Mouse (Mus musculus) G1E (cell line): ENCODE results near the gene Vamp8.

Source experiments
- CTCF ChIP-seq: IDR thresholded peaks from 2 replicates; pipeline ENCODE4 v1.5.1; 2012; ENCODE audit warnings: low read depth, low read length, inconsistent platforms, mixed read lengths
- GATA1 ChIP-seq: IDR thresholded peaks from 2 replicates; pipeline ENCODE4 v1.6.1; 2012; ENCODE audit warnings: borderline replicate concordance, low read length, inconsistent platforms, mixed read lengths
- GATA2 ChIP-seq: IDR thresholded peaks from 2 replicates; pipeline ENCODE4 v1.6.1; 2012; ENCODE audit warnings: low read depth, low read length, inconsistent platforms, borderline replicate concordance
- POLR2AphosphoS5 ChIP-seq: IDR thresholded peaks from 2 replicates; pipeline ENCODE4 v1.6.1; 2012; ENCODE audit warnings: low read depth, low read length, inconsistent platforms; ENCODE audit not compliant: insufficient replicate concordance
- TAL1 ChIP-seq: conservative IDR thresholded peaks from 2 replicates; pipeline ENCODE4 v1.6.1; 2012; ENCODE audit warnings: low read depth, low read length, inconsistent platforms, mixed read lengths

DNA sequence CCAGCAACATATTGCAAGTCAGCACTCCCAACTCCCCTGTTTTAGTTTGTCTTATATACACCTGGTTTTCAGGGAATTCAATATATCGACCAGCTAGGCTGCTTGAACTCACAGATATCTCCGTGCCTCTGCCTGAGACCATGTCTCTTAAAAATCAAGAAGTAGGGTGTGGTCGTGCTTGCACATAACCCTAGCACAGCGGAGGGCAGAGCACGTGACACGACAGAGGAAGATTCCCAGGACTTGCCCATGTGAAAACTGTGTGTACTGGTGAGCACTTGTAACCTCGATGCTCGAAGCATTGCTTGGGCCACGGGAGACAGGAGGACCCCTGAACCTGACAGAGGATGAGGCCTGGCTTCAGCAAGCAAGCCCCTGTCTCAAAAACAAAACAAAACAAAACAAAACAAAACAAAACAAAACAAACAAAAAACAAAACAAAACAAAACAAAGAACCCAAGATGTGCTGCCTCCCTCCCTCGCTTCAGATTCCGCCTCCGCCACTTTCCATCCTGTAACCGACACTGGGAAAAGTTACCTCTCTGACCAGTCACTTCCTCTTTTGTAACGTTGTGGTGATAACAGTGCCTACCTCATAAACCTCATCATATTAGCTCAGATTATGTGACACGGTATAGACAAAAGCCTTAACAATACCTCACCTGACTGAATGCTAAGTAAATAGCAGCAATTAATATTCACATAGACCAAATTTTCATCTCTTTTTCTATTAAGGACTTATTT is 15.5 kb downstream of the Vamp8 start:
- TF ChIP-seq CTCF (no peak), TAL1 (no peak), GATA1 (no peak), GATA2 (no peak), POLR2AphosphoS5 (no peak)
